Mouse (Mus musculus) ES-Bruce4 (cell line): ENCODE measurements around the gene Tpk1.

Experiments
- CTCF ChIP-seq: IDR thresholded peaks from one replicate; pipeline ENCODE4 v1.8.1; 2011; ENCODE audit warnings: low read depth, low read length
- EP300 ChIP-seq: IDR thresholded peaks from 2 replicates; pipeline ENCODE4 v1.6.1; 2011; ENCODE audit warnings: low read depth, low read length; ENCODE audit not compliant: insufficient read depth
- POLR2A ChIP-seq: IDR thresholded peaks from one replicate; pipeline ENCODE4 v1.8.1; 2011; ENCODE audit warnings: low read length; ENCODE audit not compliant: insufficient read depth

DNA sequence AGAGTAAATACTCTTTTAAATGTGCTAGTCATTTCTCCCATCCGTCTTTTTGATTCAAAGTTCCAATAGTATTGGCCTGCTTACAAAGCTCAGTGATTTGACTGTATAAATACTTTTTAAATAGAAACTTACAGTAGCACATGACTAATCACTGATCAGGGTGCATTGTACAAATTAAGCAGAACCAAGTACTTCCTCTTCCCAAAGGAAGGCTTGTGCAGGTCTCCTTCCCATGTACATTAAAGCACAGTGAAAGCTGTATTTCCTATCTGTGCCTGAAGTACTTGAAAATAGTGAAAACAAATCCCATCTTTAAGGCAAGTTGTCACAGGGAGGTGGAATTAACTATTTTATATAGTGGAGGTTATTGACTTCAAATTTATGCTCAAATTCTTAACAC, 119.5 kb downstream of the Tpk1 start:
- no peak for TF ChIP-seq CTCF
- TF ChIP-seq EP300 = no peak
- TF ChIP-seq POLR2A = no peak
